Mouse (Mus musculus): ENCODE measurements at regions not wholly inside any gene's neighbourhood (a gene's known extent, or its start where the extent isn't known, plus 50 kb on each side); places are given as distances from the start of the nearest gene placed in this dataset.

GRCm38 (mm10) chr10:125538316-125538715 is 149.1 kb upstream of the Slc16a7 start:
- H3K4me3 ChIP-seq (ENCODE audit: control insufficient read depth, low read depth, low read length) = no peak overlapping the region

GRCm38 (mm10) chr10:125586489-125587147 is 197.4 kb upstream of the Slc16a7 start:
- no peak for TF ChIP-seq POLR2A (IDR thresholded peaks at IDR 0.05; ENCODE audit: control insufficient read depth, low read depth, low read length)
- TF ChIP-seq CTCF (IDR thresholded peaks at IDR 0.05; ENCODE audit: control insufficient read depth, insufficient read depth, insufficient replicate concordance, low read depth, low read length) = no peak
- Histone ChIP-seq H3K27me3 (ENCODE audit: control insufficient read depth, insufficient read depth, low read length) (no peaks in the 10 kb centered on the region), H3K36me3 (ENCODE audit: control insufficient read depth, insufficient read depth, low read length) (no peaks in the 10 kb centered on the region), H3K4me3 (ENCODE audit: control insufficient read depth, low read depth, low read length) (no peak overlapping the region), H3K4me1 (ENCODE audit: control insufficient read depth, insufficient read depth, low read length) (no peaks in the 10 kb centered on the region), H3K27ac (ENCODE audit: control insufficient read depth, insufficient read depth, low read depth, low read length) (no peak overlapping the region)

More at GRCm38 (mm10) chr10:125538316-125538715, 149.1 kb upstream of the Slc16a7 start:
- Histone ChIP-seq H3K4me1 (ENCODE audit: control insufficient read depth, insufficient read depth, low read length) (no peaks in the 10 kb centered on the region), H3K27ac (ENCODE audit: control insufficient read depth, insufficient read depth, low read depth, low read length) (no peak overlapping the region), H3K36me3 (ENCODE audit: control insufficient read depth, insufficient read depth, low read length) (no peaks in the 10 kb centered on the region), H3K27me3 (ENCODE audit: control insufficient read depth, insufficient read depth, low read length) (no peaks in the 10 kb centered on the region)
- TF ChIP-seq POLR2A (IDR thresholded peaks at IDR 0.05; ENCODE audit: control insufficient read depth, low read depth, low read length) (no peak), CTCF (IDR thresholded peaks at IDR 0.05; ENCODE audit: control insufficient read depth, insufficient read depth, insufficient replicate concordance, low read depth, low read length) (no peak)

DNA sequence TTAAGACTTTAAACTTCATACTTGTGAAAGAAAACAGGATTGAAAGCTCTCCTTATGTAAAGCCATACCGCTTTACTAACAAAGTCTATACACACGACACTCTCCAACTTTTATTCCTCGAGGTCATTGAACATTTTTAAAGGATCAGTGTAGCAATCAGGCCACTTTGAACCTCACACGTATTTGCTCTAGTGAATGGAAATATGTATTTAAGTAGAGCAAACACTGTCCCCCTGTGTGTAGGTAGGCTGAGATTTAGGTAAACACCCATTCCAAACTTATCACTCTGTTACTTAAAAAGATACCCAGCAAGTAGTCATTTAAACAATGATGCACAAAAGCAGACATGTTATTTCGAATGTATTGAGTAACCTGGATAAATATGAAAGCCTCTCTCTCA is 203.7 kb upstream of the Slc16a7 start:
- H3K36me3 ChIP-seq (ENCODE audit: control insufficient read depth, insufficient read depth, low read length) = no peaks in the 10 kb centered on the region
- TF ChIP-seq POLR2A (IDR thresholded peaks at IDR 0.05; ENCODE audit: control insufficient read depth, low read depth, low read length) (no peak), CTCF (IDR thresholded peaks at IDR 0.05; ENCODE audit: control insufficient read depth, insufficient read depth, insufficient replicate concordance, low read depth, low read length) (no peak)
- no peak overlapping the region for H3K4me3 ChIP-seq (ENCODE audit: control insufficient read depth, low read depth, low read length)
- H3K27me3 ChIP-seq (ENCODE audit: control insufficient read depth, insufficient read depth, low read length) = no peaks in the 10 kb centered on the region
- no peak overlapping the region for H3K27ac ChIP-seq (ENCODE audit: control insufficient read depth, insufficient read depth, low read depth, low read length)
- no peaks in the 10 kb centered on the region for H3K4me1 ChIP-seq (ENCODE audit: control insufficient read depth, insufficient read depth, low read length)

DNA sequence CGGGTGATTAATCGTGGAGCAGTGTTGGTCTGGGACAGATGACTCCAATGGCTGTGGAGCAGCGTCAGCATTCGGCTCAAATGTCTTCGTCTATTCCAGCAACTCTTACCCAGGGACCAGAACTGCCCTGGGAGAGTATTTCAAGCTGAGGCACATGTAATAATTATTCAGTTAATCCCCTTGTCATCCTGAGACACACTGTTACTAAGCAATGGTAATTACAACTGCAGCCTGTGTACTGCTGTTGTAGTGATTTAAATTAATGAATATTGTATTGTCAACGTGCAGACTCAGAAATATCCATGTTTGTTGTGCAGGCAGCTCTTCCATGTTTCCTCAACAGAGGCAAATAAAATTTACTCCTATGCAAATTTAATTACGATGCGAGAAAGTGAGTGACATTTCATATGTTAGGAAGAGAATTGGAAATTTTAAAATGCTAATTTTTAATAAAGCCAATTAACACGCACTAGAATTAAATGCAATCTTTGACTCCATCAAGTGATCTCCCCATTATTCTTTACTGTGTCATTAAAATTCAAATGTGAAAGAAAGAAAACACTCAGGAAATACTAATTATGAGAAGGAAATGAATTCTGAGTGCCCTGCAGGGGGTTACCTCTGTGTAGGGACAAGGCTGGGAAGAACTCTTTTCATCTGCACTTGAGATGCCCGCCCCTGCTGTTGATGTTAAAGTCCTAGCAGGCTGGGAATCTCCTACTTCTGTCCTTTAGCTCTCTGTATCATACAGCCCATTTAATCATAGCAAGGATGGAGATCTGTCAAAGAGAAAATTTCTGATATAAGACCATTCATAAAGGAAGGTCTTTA is 218.7 kb upstream of the Slc16a7 start:
- no peaks in the 10 kb centered on the region for H3K36me3 ChIP-seq (ENCODE audit: control insufficient read depth, insufficient read depth, low read length)
- no peak overlapping the region for H3K4me3 ChIP-seq (ENCODE audit: control insufficient read depth, low read depth, low read length)
- peaks cover 4% of the 10 kb centered on the region; the same call in 1 of the 2 replicates for H3K4me1 ChIP-seq (ENCODE audit: control insufficient read depth, insufficient read depth, low read length)
- no peaks in the 10 kb centered on the region for H3K27me3 ChIP-seq (ENCODE audit: control insufficient read depth, insufficient read depth, low read length)
- H3K27ac ChIP-seq (ENCODE audit: control insufficient read depth, insufficient read depth, low read depth, low read length) = no peak overlapping the region
- TF ChIP-seq POLR2A (IDR thresholded peaks at IDR 0.05; ENCODE audit: control insufficient read depth, low read depth, low read length) (no peak), CTCF (IDR thresholded peaks at IDR 0.05; ENCODE audit: control insufficient read depth, insufficient read depth, insufficient replicate concordance, low read depth, low read length) (no peak)

DNA sequence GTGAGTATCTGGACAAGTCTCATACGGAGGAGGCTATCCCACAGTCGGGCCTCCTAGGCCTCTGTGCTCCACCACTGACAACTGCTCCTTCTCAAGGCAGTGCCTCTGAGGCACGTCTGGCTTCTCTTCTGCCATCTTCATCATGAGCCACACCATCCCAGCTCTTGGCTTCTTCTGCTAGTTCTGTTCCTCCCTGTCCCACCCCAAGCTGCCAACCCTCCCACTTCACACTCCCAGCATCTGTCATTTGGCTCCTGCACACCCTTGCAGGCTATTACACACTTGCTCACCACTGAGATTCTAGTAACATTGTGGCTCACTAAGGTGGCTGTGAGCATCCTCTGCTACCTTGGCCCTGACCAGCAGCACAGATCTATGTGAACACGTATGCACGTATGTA is 221.1 kb upstream of the Slc16a7 start:
- H3K4me1 ChIP-seq (ENCODE audit: control insufficient read depth, insufficient read depth, low read length) = peaks cover 4% of the 10 kb centered on the region; the same call in 1 of the 2 replicates
- H3K27ac ChIP-seq (ENCODE audit: control insufficient read depth, insufficient read depth, low read depth, low read length) = no peak overlapping the region
- H3K27me3 ChIP-seq (ENCODE audit: control insufficient read depth, insufficient read depth, low read length) = no peaks in the 10 kb centered on the region
- TF ChIP-seq POLR2A (IDR thresholded peaks at IDR 0.05; ENCODE audit: control insufficient read depth, low read depth, low read length) = no peak
- no peak for TF ChIP-seq CTCF (IDR thresholded peaks at IDR 0.05; ENCODE audit: control insufficient read depth, insufficient read depth, insufficient replicate concordance, low read depth, low read length)
- no peaks in the 10 kb centered on the region for H3K36me3 ChIP-seq (ENCODE audit: control insufficient read depth, insufficient read depth, low read length)
- H3K4me3 ChIP-seq (ENCODE audit: control insufficient read depth, low read depth, low read length) = no peak overlapping the region

DNA sequence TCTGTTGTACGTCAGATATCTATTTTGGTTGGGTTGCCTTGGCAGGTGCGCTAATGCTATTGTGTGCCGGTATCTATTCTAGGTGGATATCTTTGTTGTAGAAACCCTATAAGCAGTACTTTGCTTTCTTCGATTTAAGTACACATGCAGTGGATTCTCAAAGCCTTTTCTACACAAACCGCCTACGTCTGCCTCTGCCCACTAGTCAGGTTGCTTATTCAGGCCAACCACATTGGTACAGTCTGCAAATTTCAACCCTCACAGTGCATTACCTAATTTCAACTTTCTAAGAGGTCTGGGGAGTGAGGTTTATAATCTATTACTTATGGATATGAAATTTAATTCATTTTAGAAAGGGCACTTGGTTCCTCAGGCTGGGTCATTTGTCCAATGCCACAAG is 223.5 kb upstream of the Slc16a7 start:
- H3K27me3 ChIP-seq (ENCODE audit: control insufficient read depth, insufficient read depth, low read length) = no peaks in the 10 kb centered on the region
- TF ChIP-seq CTCF (IDR thresholded peaks at IDR 0.05; ENCODE audit: control insufficient read depth, insufficient read depth, insufficient replicate concordance, low read depth, low read length) = no peak
- TF ChIP-seq POLR2A (IDR thresholded peaks at IDR 0.05; ENCODE audit: control insufficient read depth, low read depth, low read length) = no peak

GRCm38 (mm10) chr10:125621376-125621775 is 232.1 kb upstream of the Slc16a7 start:
- TF ChIP-seq POLR2A (IDR thresholded peaks at IDR 0.05; ENCODE audit: control insufficient read depth, low read depth, low read length) = no peak
- no peak for TF ChIP-seq CTCF (IDR thresholded peaks at IDR 0.05; ENCODE audit: control insufficient read depth, insufficient read depth, insufficient replicate concordance, low read depth, low read length)
- Histone ChIP-seq H3K27ac (ENCODE audit: control insufficient read depth, insufficient read depth, low read depth, low read length) (no peak overlapping the region), H3K4me1 (ENCODE audit: control insufficient read depth, insufficient read depth, low read length) (no peaks in the 10 kb centered on the region), H3K4me3 (ENCODE audit: control insufficient read depth, low read depth, low read length) (no peak overlapping the region), H3K36me3 (ENCODE audit: control insufficient read depth, insufficient read depth, low read length) (no peaks in the 10 kb centered on the region), H3K27me3 (ENCODE audit: control insufficient read depth, insufficient read depth, low read length) (no peaks in the 10 kb centered on the region)

More for the DNA sequence above, 223.5 kb upstream of the Slc16a7 start:
- Histone ChIP-seq H3K36me3 (ENCODE audit: control insufficient read depth, insufficient read depth, low read length) (no peaks in the 10 kb centered on the region), H3K4me1 (ENCODE audit: control insufficient read depth, insufficient read depth, low read length) (no peaks in the 10 kb centered on the region), H3K27ac (ENCODE audit: control insufficient read depth, insufficient read depth, low read depth, low read length) (no peak overlapping the region), H3K4me3 (ENCODE audit: control insufficient read depth, low read depth, low read length) (no peak overlapping the region)

Data from testis, adult 2 months (tissue).